23 mouse cellular contexts compared by ENCODE assay signal in the genomic region with DNA sequence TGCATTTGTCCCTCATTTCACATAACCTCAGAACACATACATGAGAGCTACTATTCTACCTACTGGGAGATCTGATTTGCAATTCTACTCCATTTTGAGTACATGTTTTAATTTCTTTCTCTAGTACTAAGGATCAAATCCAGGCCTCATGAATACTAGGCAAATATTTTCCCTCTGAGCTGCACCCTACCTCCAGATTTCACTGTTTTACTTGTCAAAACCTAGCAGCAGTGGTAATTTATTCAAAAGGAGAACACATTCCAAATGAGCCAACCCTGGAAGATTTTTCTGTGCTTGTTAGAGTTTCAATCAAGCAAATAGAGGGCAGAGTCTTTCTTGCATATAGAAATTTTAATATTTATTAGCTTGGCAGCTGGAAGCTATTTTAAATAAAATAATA.
"Had no signal": no experiment of that assay in that cellular context is flagged by ENCODE, and none has a peak within 500 bp of the region (broad histone marks: within the 10 kb centered on the region; RNA-seq: fewer than 3 reads in every experiment).

No protein-coding gene starts in this region.

- H3K9me3 ChIP-seq: limb, embryonic 10.5 days; limb, embryonic 13.5 days; liver, embryonic 12.5 days; liver, embryonic 15.5 days; lung, embryonic 15.5 days; megakaryocyte, embryonic 14.5 days; midbrain, embryonic 10.5 days; midbrain, embryonic 13.5 days; neural tube, embryonic 13.5 days had no signal

- DNase-seq: kidney, adult 2 months; kidney, postnatal 25 days; layer of hippocampus, adult 9-11 months; liver; lung, adult 18-20 months; lung, postnatal 10 days; lung, postnatal 36 days; retina, postnatal 1 day; right cerebral cortex, postnatal 25 days; thymus, postnatal 25 days had no signal

- H3K4me2 ChIP-seq: limb, embryonic 13.5 days; liver, embryonic 12.5 days; liver, embryonic 15.5 days; lung, embryonic 15.5 days; midbrain, embryonic 13.5 days; neural tube, embryonic 13.5 days had no signal

- H3K9ac ChIP-seq: limb, embryonic 13.5 days; liver, embryonic 12.5 days; liver, embryonic 15.5 days; lung, embryonic 15.5 days; midbrain, embryonic 13.5 days; neural tube, embryonic 13.5 days had no signal

- ATAC-seq: liver, embryonic 12.5 days; midbrain, embryonic 13.5 days; midbrain, embryonic 16.5 days had no signal

- H3K4me3 ChIP-seq: layer of hippocampus, adult 2 months; limb, embryonic 10.5 days; limb, embryonic 13.5 days; liver, embryonic 12.5 days; liver, embryonic 15.5 days; lung, embryonic 15.5 days; megakaryocyte, embryonic 14.5 days; midbrain, embryonic 10.5 days; midbrain, embryonic 13.5 days; myocyte; neural tube, embryonic 13.5 days had no signal

- H3K27me3 ChIP-seq: limb, embryonic 13.5 days; liver, embryonic 12.5 days; liver, embryonic 15.5 days; lung, embryonic 15.5 days; megakaryocyte, embryonic 14.5 days; midbrain, embryonic 13.5 days; neural tube, embryonic 13.5 days had no signal

- H3K27ac ChIP-seq: kidney, postnatal 0 days; layer of hippocampus, adult 2 months; limb, embryonic 10.5 days; limb, embryonic 13.5 days; liver, embryonic 12.5 days; liver, embryonic 15.5 days; lung, embryonic 15.5 days; midbrain, embryonic 10.5 days; midbrain, embryonic 13.5 days; neural tube, embryonic 13.5 days had no signal

- H3K36me3 ChIP-seq: limb, embryonic 10.5 days; limb, embryonic 13.5 days; liver, embryonic 12.5 days; liver, embryonic 15.5 days; lung, embryonic 15.5 days; midbrain, embryonic 10.5 days; midbrain, embryonic 13.5 days; neural tube, embryonic 13.5 days had no signal

- H3K4me1 ChIP-seq: limb, embryonic 10.5 days; limb, embryonic 13.5 days; liver, embryonic 12.5 days; liver, embryonic 15.5 days; lung, embryonic 15.5 days; megakaryocyte, embryonic 14.5 days; midbrain, embryonic 10.5 days; midbrain, embryonic 13.5 days; neural tube, embryonic 13.5 days had no signal
